Mouse (Mus musculus) ES-E14 (cell line): ENCODE results near the gene Mrgpre. TPM values are rescaled to one million over a fixed set of nuclear protein-coding genes. Genes with fewer than 3 reads are reported as not detected.

Experiments used
- DNase-seq: peaks from one replicate; pipeline ENCODE4 v3.0.0-alpha.2; 2013; ENCODE audit warnings: low read depth, low spot score
- H3K27ac ChIP-seq: 2 replicates; pipeline ENCODE4 v1.5.1; 2012; ENCODE audit warnings: low read depth, mild to moderate bottlenecking, low read length, moderate library complexity, mixed read lengths; ENCODE audit not compliant: poor library complexity, insufficient read depth, severe bottlenecking
- H3K36me3 ChIP-seq: 2 replicates; pipeline ENCODE4 v1.6.1; 2012; ENCODE audit warnings: mild to moderate bottlenecking, low read length, moderate library complexity, mixed read lengths; ENCODE audit not compliant: control insufficient read depth, poor library complexity, insufficient read depth, severe bottlenecking
- H3K4me1 ChIP-seq, 2 experiments: fragments of 150-350 bp in 1 of 2; sonication (generic) in 1 of 2; 2 replicates each; pipeline ENCODE4 v1.6.1; 2012; ENCODE audit warnings: low read length in 2 of 2, mild to moderate bottlenecking in 1 of 2, mixed read lengths in 1 of 2; ENCODE audit not compliant: control insufficient read depth in 2 of 2, insufficient read depth in 2 of 2, poor library complexity in 1 of 2
- H3K4me3 ChIP-seq, 2 experiments: fragments of 150-350 bp in 1 of 2; sonication (generic) in 1 of 2; 2 replicates each; pipeline ENCODE4 v1.5.1; 2012; ENCODE audit warnings: low read length in 2 of 2, low read depth in 1 of 2, mild to moderate bottlenecking in 1 of 2, mixed read lengths in 1 of 2; ENCODE audit not compliant: insufficient read depth in 1 of 2, poor library complexity in 1 of 2, severe bottlenecking in 1 of 2
- H3K9ac ChIP-seq: 2 replicates; pipeline ENCODE4 v1.6.1; 2012; ENCODE audit warnings: low read depth, mild to moderate bottlenecking, low read length, mixed read lengths; ENCODE audit not compliant: poor library complexity, insufficient read depth, severe bottlenecking
- H3K9me3 ChIP-seq: fragments of 150-350 bp; sonication (generic); 2 replicates; pipeline ENCODE4 v1.6.1; 2012; ENCODE audit warnings: low read depth, mild to moderate bottlenecking, low read length; ENCODE audit not compliant: control insufficient read depth, insufficient read depth
- CHD2 ChIP-seq: IDR thresholded peaks from 2 replicates; pipeline ENCODE4 v1.6.1; 2014; ENCODE audit warnings: mild to moderate bottlenecking, low read depth, low read length, inconsistent platforms
- HCFC1 ChIP-seq: IDR thresholded peaks from 2 replicates; pipeline ENCODE4 v1.6.1; 2012; ENCODE audit warnings: low read length, inconsistent platforms, borderline replicate concordance; ENCODE audit not compliant: insufficient read depth
- MAFK ChIP-seq: IDR thresholded peaks from 2 replicates; pipeline ENCODE4 v1.6.1; 2014; ENCODE audit warnings: mild to moderate bottlenecking, low read depth, low read length, inconsistent platforms; ENCODE audit not compliant: insufficient read depth
- ZC3H11A ChIP-seq: IDR thresholded peaks from 2 replicates; pipeline ENCODE4 v1.6.1; 2012; ENCODE audit warnings: low read depth, mild to moderate bottlenecking, inconsistent platforms, low read length, borderline replicate concordance
- ZNF384 ChIP-seq: IDR thresholded peaks from 2 replicates; pipeline ENCODE4 v1.6.1; 2012; ENCODE audit warnings: low read depth, low read length, inconsistent platforms
- in situ Hi-C, 2 experiments: fragments of 600-800 bp; cut with MboI; formaldehyde crosslinking; loops; one replicate each; pipeline ENCODE4 v1.15.1; 2025; ENCODE audit warnings: low sequenced_read_pairs in 2 of 2, inconsistent platforms in 1 of 2; ENCODE audit not compliant: unreplicated experiment in 2 of 2
- total RNA-seq: library from RNA; depleted of rRNA; stranded (reverse); fragments of 300-350 nt; gene quantifications from 2 replicates; pipeline ENCODE4 v1.2.3, GENCODE M21; 2012

The Mrgpre gene
- total RNA-seq, 1 experiment, result 0.67 TPM

- no peak overlapping the region for H3K9ac ChIP-seq
- H3K4me1 ChIP-seq, result no peaks in the 10 kb centered on the region
- TF ChIP-seq HCFC1 (no peak), MAFK (no peak)
- no peak overlapping the region for H3K4me3 ChIP-seq
- no peaks in the 10 kb centered on the region for H3K9me3 ChIP-seq
- no peaks in the 10 kb centered on the region for H3K36me3 ChIP-seq
- DNase-seq, result no peak
- in situ Hi-C loops, result loop anchor here in 1 of 2 experiments (10.0 kb wide), 1 partner anchor 60 kb away; no protein-coding TSS in a partner anchor
- H3K27ac ChIP-seq, result no peak overlapping the region
Measured at GRCm38 (mm10) chr7:143764876-143765530, 19.3 kb downstream of the Mrgpre start.

- in situ Hi-C loops, result loop anchor here in 1 of 2 experiments (10.0 kb wide), 1 partner anchor 59 kb away; no protein-coding TSS in a partner anchor
- DNase-seq, result no peak
Measured at GRCm38 (mm10) chr7:143763794-143764193, 20.5 kb downstream of the Mrgpre start.

GRCm38 (mm10) chr7:143758956-143759355, 25.3 kb downstream of the Mrgpre start:
- TF ChIP-seq ZC3H11A, result no peak
- TF ChIP-seq HCFC1, result no peak
- TF ChIP-seq CHD2, result no peak
- TF ChIP-seq MAFK, result no peak
- no peak for TF ChIP-seq ZNF384
- no peaks in the 10 kb centered on the region for H3K9me3 ChIP-seq
- H3K4me1 ChIP-seq, result peaks cover 0 to 6% of the 10 kb centered on the region in 2 experiments; a peak in 2 of 4 replicates
- in situ Hi-C loops, result loop anchor here in 1 of 2 experiments (10.0 kb wide), 1 partner anchor 144 kb away; no protein-coding TSS in a partner anchor
- H3K27ac ChIP-seq, result no peak overlapping the region
- H3K9ac ChIP-seq, result no peak overlapping the region
- DNase-seq, result no peak
- no peak overlapping the region for H3K4me3 ChIP-seq
- no peaks in the 10 kb centered on the region for H3K36me3 ChIP-seq

More at GRCm38 (mm10) chr7:143763794-143764193, 20.5 kb downstream of the Mrgpre start:
- Histone ChIP-seq H3K9me3 (no peaks in the 10 kb centered on the region), H3K36me3 (no peaks in the 10 kb centered on the region), H3K4me3 (no peak overlapping the region), H3K9ac (no peak overlapping the region), H3K4me1 (no peaks in the 10 kb centered on the region), H3K27ac (no peak overlapping the region)
- no peak for TF ChIP-seq ZC3H11A
- TF ChIP-seq MAFK, result no peak

- TF ChIP-seq CHD2 (no peak), MAFK (no peak), HCFC1 (no peak)
- H3K4me1 ChIP-seq, result peaks cover 0 to 6% of the 10 kb centered on the region in 2 experiments; a peak in 2 of 4 replicates
- no peaks in the 10 kb centered on the region for H3K36me3 ChIP-seq
- H3K9me3 ChIP-seq, result no peaks in the 10 kb centered on the region
- DNase-seq, result no peak
- H3K4me3 ChIP-seq, result no peak overlapping the region
- in situ Hi-C loops, result loop anchor here in 1 of 2 experiments (10.0 kb wide), 1 partner anchor 143 kb away; no protein-coding TSS in a partner anchor
- H3K27ac ChIP-seq, result no peak overlapping the region
- H3K9ac ChIP-seq, result no peak overlapping the region
Measured at GRCm38 (mm10) chr7:143757696-143758095, 26.6 kb downstream of the Mrgpre start.

- peak; percentile 45 for DNase-seq
- Histone ChIP-seq H3K36me3 (no peaks in the 10 kb centered on the region), H3K4me1 (peaks cover 0 to 6% of the 10 kb centered on the region in 2 experiments; a peak in 2 of 4 replicates), H3K27ac (no peak overlapping the region), H3K9me3 (no peaks in the 10 kb centered on the region), H3K9ac (peak overlapping the region; percentile 59; the same call in 1 of the 2 replicates), H3K4me3 (peak overlapping the region; percentile 66 to 68)
- in situ Hi-C loops, result loop anchor here in 1 of 2 experiments (10.0 kb wide), 1 partner anchor 142 kb away; no protein-coding TSS in a partner anchor
- TF ChIP-seq ZNF384 (no peak), MAFK (no peak), HCFC1 (no peak)
Measured at GRCm38 (mm10) chr7:143757027-143757390, 27.3 kb downstream of the Mrgpre start.
